Mouse (Mus musculus): Measurements from ENCODE around the gene Dzip1l.

The Dzip1l gene

GRCm38 (mm10) chr9:99702215-99702614 lies 72.9 kb downstream of the Dzip1l start:
- in situ Hi-C loops (cut with MboI; ENCODE audit: low pct_unique_long_range_greater_than_20kb in 1 of 2, low sequenced_read_pairs in 2 of 2, unreplicated experiment in 1 of 2), result no loop called here

GRCm38 (mm10) chr9:99703711-99704110 lies 74.4 kb downstream of the Dzip1l start:
- in situ Hi-C loops (cut with MboI; ENCODE audit: low pct_unique_long_range_greater_than_20kb in 1 of 2, low sequenced_read_pairs in 2 of 2, unreplicated experiment in 1 of 2), result no loop called here

- in situ Hi-C loops (cut with MboI; ENCODE audit: low pct_unique_long_range_greater_than_20kb in 1 of 2, low sequenced_read_pairs in 2 of 2, unreplicated experiment in 1 of 2), result no loop called here
These were observed 77.0 kb downstream of the Dzip1l start for GRCm38 (mm10) chr9:99706264-99706663.

- in situ Hi-C loops (cut with MboI; ENCODE audit: low pct_unique_long_range_greater_than_20kb in 1 of 2, low sequenced_read_pairs in 2 of 2, unreplicated experiment in 1 of 2), result no loop called here
These were observed 78.3 kb downstream of the Dzip1l start for GRCm38 (mm10) chr9:99707425-99708126.

GRCm38 (mm10) chr9:99709588-99710248 lies 80.4 kb downstream of the Dzip1l start:
- in situ Hi-C loops (cut with MboI; ENCODE audit: low pct_unique_long_range_greater_than_20kb in 1 of 2, low sequenced_read_pairs in 2 of 2, unreplicated experiment in 1 of 2), result no loop called here

GRCm38 (mm10) chr9:99710297-99710696 lies 81.0 kb downstream of the Dzip1l start:
- in situ Hi-C loops (cut with MboI; ENCODE audit: low pct_unique_long_range_greater_than_20kb in 1 of 2, low sequenced_read_pairs in 2 of 2, unreplicated experiment in 1 of 2), result no loop called here

- in situ Hi-C loops (cut with MboI; ENCODE audit: low pct_unique_long_range_greater_than_20kb in 1 of 2, low sequenced_read_pairs in 2 of 2, unreplicated experiment in 1 of 2), result no loop called here
These were observed 87.8 kb downstream of the Dzip1l start, which contains the start of gene Cldn18 for GRCm38 (mm10) chr9:99717134-99717533. TSS of gene Cldn18 (minus strand) at chr9:99717267.
